Mouse (Mus musculus): ENCODE measurements around the gene F2r.

DNA sequence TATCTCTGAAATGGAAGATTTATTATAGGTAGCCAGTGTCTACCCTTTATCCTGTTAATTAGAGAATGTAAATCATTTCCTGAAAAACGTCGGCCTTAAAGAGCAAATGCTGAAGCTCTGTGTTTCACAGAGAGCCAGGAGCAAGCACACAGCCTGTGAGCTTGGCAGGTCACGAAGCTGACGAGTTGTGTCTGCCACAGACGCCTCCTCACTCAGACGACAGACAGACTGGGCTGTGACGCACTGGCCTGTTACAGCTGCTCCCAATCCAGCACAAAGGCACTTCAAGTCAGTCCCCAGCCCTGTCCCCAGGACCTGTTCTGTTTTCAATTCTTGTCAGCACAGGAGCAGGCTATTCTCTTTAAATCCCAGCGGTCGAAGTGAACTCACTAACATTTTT lies 37.0 kb upstream of the F2r start:
- TF ChIP-seq EP300 (IDR thresholded peaks at IDR 0.05; ENCODE audit: low read depth) (no peak), CTCF (IDR thresholded peaks at IDR 0.05; ENCODE audit: low read depth) (no peak)

All from liver, embryonic 14.5 days (tissue).